Mouse (Mus musculus): Measurements from ENCODE around the gene Tssc4.

GRCm38 (mm10) chr7:143064226-143064625 lies 4.8 kb upstream of the Tssc4 start:
- TF ChIP-seq CTCF (IDR thresholded peaks at IDR 0.05; ENCODE audit: low read depth) = no peak
- no peak for TF ChIP-seq EP300 (IDR thresholded peaks at IDR 0.05; ENCODE audit: low read depth)
